8 mouse cellular contexts compared by ENCODE assay signal in the genomic region with DNA sequence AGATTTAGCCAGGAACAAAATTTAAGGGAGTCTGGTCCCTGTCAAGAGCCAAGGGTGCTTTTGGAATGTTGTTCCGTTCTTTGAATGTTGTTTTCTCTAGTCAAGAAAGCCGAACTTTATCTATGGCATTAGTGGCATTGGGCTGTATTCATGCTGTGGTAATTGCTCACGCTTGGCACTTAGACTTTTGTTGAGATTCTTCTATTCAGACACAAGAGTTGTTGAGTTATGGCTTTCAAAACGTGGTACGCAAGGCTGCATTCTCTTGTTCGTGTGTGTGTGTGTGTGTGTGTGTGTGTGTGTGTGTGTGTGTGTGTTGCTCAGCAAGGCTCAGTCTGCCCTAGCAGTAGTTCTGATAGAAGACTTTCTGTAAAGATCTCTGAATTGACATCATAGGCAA.
DNase-seq lines count a peak whose midpoint lies in the region; ATAC-seq lines count a peak whose summit lies in the region.

No protein-coding gene starts in this region.

- H3K27me3 ChIP-seq in heart, embryonic 16.5 days (ENCODE audit: control insufficient read depth, insufficient read depth, low read length), result peaks cover 5% of the 10 kb centered on the region; the same call in 1 of the 2 replicates
- no peaks in the 10 kb centered on the region for H3K27me3 ChIP-seq in hindbrain, embryonic 10.5 days (ENCODE audit: insufficient read depth, poor library complexity, severe bottlenecking)
- H3K27me3 ChIP-seq in midbrain, embryonic 15.5 days (replicated peaks), result no peaks in the 10 kb centered on the region

- H3K36me3 ChIP-seq in heart, embryonic 16.5 days (ENCODE audit: control insufficient read depth, insufficient read depth), result no peaks in the 10 kb centered on the region
- no peaks in the 10 kb centered on the region for H3K36me3 ChIP-seq in hindbrain, embryonic 10.5 days
- no peaks in the 10 kb centered on the region for H3K36me3 ChIP-seq in midbrain, embryonic 15.5 days (replicated peaks)

- H3K9ac ChIP-seq in heart, embryonic 16.5 days (ENCODE audit: low read length), result peak overlapping the region; percentile 39; the same call in 1 of the 2 replicates
- peak overlapping the region; percentile 62 for H3K9ac ChIP-seq in midbrain, embryonic 15.5 days

- peaks cover 4% of the 10 kb centered on the region; the same call in 1 of the 2 replicates for H3K4me1 ChIP-seq in heart, embryonic 16.5 days (ENCODE audit: control insufficient read depth, insufficient read depth, low read length)
- H3K4me1 ChIP-seq in hindbrain, embryonic 10.5 days (replicated peaks), result peaks cover 37% of the 10 kb centered on the region
- peaks cover 33% of the 10 kb centered on the region for H3K4me1 ChIP-seq in midbrain, embryonic 15.5 days

- WGBS in heart, embryonic 16.5 days, result 7% methylated on average over 6 of the region's 6 CpGs
- WGBS in hindbrain, embryonic 10.5 days, result 4% methylated on average over 6 of the region's 6 CpGs
- WGBS in midbrain, embryonic 15.5 days, result under 1% methylated on average over 6 of the region's 6 CpGs

- H3K27ac ChIP-seq in heart, embryonic 16.5 days (ENCODE audit: low read length), result no peak overlapping the region
- peak overlapping the region; percentile 91 for H3K27ac ChIP-seq in hindbrain, embryonic 10.5 days
- peak overlapping the region; percentile 86 for H3K27ac ChIP-seq in midbrain, embryonic 15.5 days

- H3K9me3 ChIP-seq in heart, embryonic 16.5 days (replicated peaks; ENCODE audit: control insufficient read depth, low read length), result no peaks in the 10 kb centered on the region
- no peaks in the 10 kb centered on the region for H3K9me3 ChIP-seq in hindbrain, embryonic 10.5 days
- no peaks in the 10 kb centered on the region for H3K9me3 ChIP-seq in midbrain, embryonic 15.5 days

- DNase-seq in heart, adult 11 months, result no peak
- DNase-seq in cerebellum, postnatal 25 days, result peak; percentile 61 to 62
- DNase-seq in hindbrain, embryonic 10.5 days (ENCODE audit: low spot score), result no peak
- DNase-seq in adrenal gland, postnatal 14 days, result no peak
- no peak for DNase-seq in layer of hippocampus, adult 9-10 months (ENCODE audit: low spot score)
- DNase-seq in ovary, postnatal 10 days (ENCODE audit: low spot score), result no peak

- no peak for ATAC-seq in heart, embryonic 16.5 days (replicated peaks; ENCODE audit: extremely low read depth, insufficient read depth, low FRiP score)
- ATAC-seq in midbrain, embryonic 15.5 days (replicated peaks), result no peak

- peak overlapping the region; percentile 87 for H3K4me2 ChIP-seq in heart, embryonic 16.5 days (ENCODE audit: low read depth, low read length)
- H3K4me2 ChIP-seq in midbrain, embryonic 15.5 days, result peak overlapping the region; percentile 81

- peak overlapping the region; percentile 63 for H3K4me3 ChIP-seq in heart, embryonic 16.5 days (ENCODE audit: low read length)
- peak overlapping the region; percentile 75 for H3K4me3 ChIP-seq in hindbrain, embryonic 10.5 days
- H3K4me3 ChIP-seq in midbrain, embryonic 15.5 days, result peak overlapping the region; percentile 82

Comparison
In these comparisons a context has a peak if more than half of its experiments do, and no peak if none do; other contexts are left out.
1. DNase-seq: peak in cerebellum, postnatal 25 days (2 of 2); none in heart, adult 11 months (single experiment), hindbrain, embryonic 10.5 days (single experiment), adrenal gland, postnatal 14 days (single experiment), layer of hippocampus, adult 9-10 months (single experiment) and ovary, postnatal 10 days (single experiment).
2. Peak in every context shown above with its lines, with median percentiles within 50 percentile points of each other: H3K4me3 ChIP-seq.